Mouse (Mus musculus): ENCODE measurements at regions not wholly inside any gene's neighbourhood (a gene's known extent, or its start where the extent isn't known, plus 50 kb on each side); places are given as distances from the start of the nearest gene placed in this dataset.

DNA sequence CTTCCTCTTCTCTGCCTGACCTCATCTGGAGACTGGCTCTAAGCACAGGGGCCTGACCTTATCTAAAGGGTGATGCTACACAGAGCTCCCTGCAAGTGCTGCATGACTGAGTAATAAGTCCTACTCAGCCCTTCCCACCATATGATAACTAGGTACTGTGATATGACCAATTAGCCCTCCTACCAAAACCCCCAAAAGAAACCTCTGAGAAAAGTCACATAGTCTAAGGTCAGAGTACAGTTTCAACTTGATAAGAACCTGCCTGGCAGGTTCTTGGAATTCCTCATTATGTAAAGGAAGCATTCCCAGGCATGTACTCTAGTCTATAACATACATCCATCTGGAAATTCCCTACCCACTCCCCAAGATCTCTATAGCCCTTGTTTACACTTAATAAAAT, 318.0 kb upstream of the C030005K15Rik start:
- DNase-seq (ENCODE audit: low spot score) (no peak), ATAC-seq (ENCODE audit: low FRiP score, low TSS enrichment) (peak; percentile 54; the same call in 1 of the 2 replicates)

GRCm38 (mm10) chr10:98073432-98073831, 346.9 kb upstream of the C030005K15Rik start:
- WGBS = 89% methylated on average over 2 of the region's 2 CpGs
- Histone ChIP-seq H3K36me3 (ENCODE audit: control insufficient read depth, insufficient read depth, low read length) (no peaks in the 10 kb centered on the region), H3K4me3 (ENCODE audit: low read depth, low read length) (no peak overlapping the region), H3K27me3 (ENCODE audit: control insufficient read depth, insufficient read depth, low read length) (no peaks in the 10 kb centered on the region), H3K4me2 (replicated peaks; ENCODE audit: low read depth) (no peak overlapping the region), H3K9ac (ENCODE audit: low read length) (no peak overlapping the region), H3K4me1 (replicated peaks; ENCODE audit: control insufficient read depth, insufficient read depth) (no peaks in the 10 kb centered on the region), H3K9me3 (ENCODE audit: control insufficient read depth, low read length) (no peaks in the 10 kb centered on the region), H3K27ac (replicated peaks) (no peak overlapping the region)
- no peak for DNase-seq (ENCODE audit: low spot score)
- TF ChIP-seq CTCF (IDR thresholded peaks at IDR 0.05; ENCODE audit: low read depth) (no peak), EP300 (optimal IDR thresholded peaks at IDR 0.05) (no peak)
- ATAC-seq (ENCODE audit: low FRiP score, low TSS enrichment) = no peak

More for the DNA sequence above, 318.0 kb upstream of the C030005K15Rik start:
- Histone ChIP-seq H3K4me1 (replicated peaks; ENCODE audit: control insufficient read depth, insufficient read depth) (no peaks in the 10 kb centered on the region), H3K36me3 (ENCODE audit: control insufficient read depth, insufficient read depth, low read length) (no peaks in the 10 kb centered on the region), H3K9ac (ENCODE audit: low read length) (no peak overlapping the region), H3K9me3 (ENCODE audit: control insufficient read depth, low read length) (no peaks in the 10 kb centered on the region), H3K4me2 (replicated peaks; ENCODE audit: low read depth) (no peak overlapping the region), H3K27me3 (ENCODE audit: control insufficient read depth, insufficient read depth, low read length) (no peaks in the 10 kb centered on the region), H3K27ac (replicated peaks) (no peak overlapping the region), H3K4me3 (ENCODE audit: low read depth, low read length) (no peak overlapping the region)
- TF ChIP-seq CTCF (IDR thresholded peaks at IDR 0.05; ENCODE audit: low read depth) (no peak), EP300 (optimal IDR thresholded peaks at IDR 0.05) (no peak)

DNA sequence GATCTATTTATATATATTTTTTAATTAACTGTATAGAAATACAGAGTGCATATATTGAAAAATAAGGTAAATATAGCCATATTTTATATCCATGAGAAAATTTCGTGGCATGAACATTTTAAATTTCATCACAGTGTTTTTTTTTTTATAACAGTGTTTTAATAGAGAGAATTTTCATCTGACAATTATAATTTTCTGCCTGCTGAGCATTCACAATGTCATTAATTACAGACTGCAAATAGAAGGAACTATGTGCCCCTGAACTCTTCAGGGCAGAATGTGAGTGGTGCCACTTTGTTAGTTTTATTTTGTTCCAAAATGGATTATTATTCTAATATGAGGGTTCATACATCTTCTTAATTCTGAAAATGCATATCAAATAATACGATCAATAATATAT, 358.3 kb upstream of the C030005K15Rik start:
- TF ChIP-seq EP300 (optimal IDR thresholded peaks at IDR 0.05) (no peak), CTCF (IDR thresholded peaks at IDR 0.05; ENCODE audit: low read depth) (no peak)
- no peak overlapping the region for H3K27ac ChIP-seq (replicated peaks)
- no peaks in the 10 kb centered on the region for H3K4me1 ChIP-seq (replicated peaks; ENCODE audit: control insufficient read depth, insufficient read depth)
- no peaks in the 10 kb centered on the region for H3K36me3 ChIP-seq (ENCODE audit: control insufficient read depth, insufficient read depth, low read length)
- no peaks in the 10 kb centered on the region for H3K27me3 ChIP-seq (ENCODE audit: control insufficient read depth, insufficient read depth, low read length)
- H3K9me3 ChIP-seq (ENCODE audit: control insufficient read depth, low read length) = no peaks in the 10 kb centered on the region
- H3K9ac ChIP-seq (ENCODE audit: low read length) = no peak overlapping the region
- WGBS = 61% methylated on average over 2 of the region's 2 CpGs
- no peak for DNase-seq (ENCODE audit: low spot score)
- no peak overlapping the region for H3K4me2 ChIP-seq (replicated peaks; ENCODE audit: low read depth)
- ATAC-seq (ENCODE audit: low FRiP score, low TSS enrichment) = no peak
- H3K4me3 ChIP-seq (ENCODE audit: low read depth, low read length) = no peak overlapping the region

DNA sequence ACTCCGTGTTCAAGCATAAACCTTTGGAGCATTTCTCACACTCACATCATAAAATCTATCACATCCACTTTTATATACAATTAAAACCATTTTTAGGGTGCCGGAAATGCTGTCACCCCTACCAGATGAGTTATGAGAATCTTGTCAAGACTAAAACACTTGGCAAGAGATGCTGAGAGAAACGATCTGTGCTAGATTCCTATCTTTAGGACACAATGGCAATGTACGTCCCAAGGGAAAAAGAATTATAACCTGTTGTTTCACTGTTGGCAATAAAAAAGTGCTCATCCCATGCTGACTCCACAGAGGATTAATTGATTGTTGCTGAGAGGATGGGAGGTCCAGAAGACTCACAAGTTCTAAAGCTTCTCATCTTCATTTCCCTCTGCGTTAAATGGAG, 389.7 kb upstream of the C030005K15Rik start:
- H3K9ac ChIP-seq (ENCODE audit: low read length) = no peak overlapping the region
- ATAC-seq (ENCODE audit: low FRiP score, low TSS enrichment) = no peak
- TF ChIP-seq CTCF (IDR thresholded peaks at IDR 0.05; ENCODE audit: low read depth) = no peak
- no peak for TF ChIP-seq EP300 (optimal IDR thresholded peaks at IDR 0.05)
- DNase-seq (ENCODE audit: low spot score) = no peak
- 73% methylated on average over 5 of the region's 5 CpGs for WGBS
- no peak overlapping the region for H3K27ac ChIP-seq (replicated peaks)
- no peaks in the 10 kb centered on the region for H3K36me3 ChIP-seq (ENCODE audit: control insufficient read depth, insufficient read depth, low read length)
- H3K27me3 ChIP-seq (ENCODE audit: control insufficient read depth, insufficient read depth, low read length) = no peaks in the 10 kb centered on the region
- H3K9me3 ChIP-seq (ENCODE audit: control insufficient read depth, low read length) = no peaks in the 10 kb centered on the region
- H3K4me1 ChIP-seq (replicated peaks; ENCODE audit: control insufficient read depth, insufficient read depth) = no peaks in the 10 kb centered on the region
- no peak overlapping the region for H3K4me3 ChIP-seq (ENCODE audit: low read depth, low read length)
- no peak overlapping the region for H3K4me2 ChIP-seq (replicated peaks; ENCODE audit: low read depth)

DNA sequence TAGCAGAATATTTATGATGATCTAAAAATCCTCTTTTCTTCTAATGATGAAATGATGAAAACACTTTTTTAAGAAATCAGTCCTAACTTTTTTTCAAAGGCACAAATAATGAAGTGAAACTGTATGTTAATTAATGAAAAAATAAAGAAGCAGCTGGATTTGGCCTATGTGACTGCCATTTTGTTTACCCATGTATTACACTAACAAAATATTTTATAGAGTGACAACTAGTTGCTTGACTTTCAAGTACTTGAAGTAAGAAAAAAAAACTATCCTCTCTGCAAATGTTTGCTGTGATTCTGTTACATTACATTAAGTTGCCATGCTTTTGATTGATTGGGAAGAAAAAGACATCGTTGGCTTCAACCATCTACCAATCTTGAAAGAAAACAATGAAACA, 399.2 kb upstream of the C030005K15Rik start:
- Histone ChIP-seq H3K9me3 (ENCODE audit: control insufficient read depth, low read length) (no peaks in the 10 kb centered on the region), H3K4me2 (replicated peaks; ENCODE audit: low read depth) (no peak overlapping the region), H3K27ac (replicated peaks) (no peak overlapping the region), H3K27me3 (ENCODE audit: control insufficient read depth, insufficient read depth, low read length) (no peaks in the 10 kb centered on the region), H3K36me3 (ENCODE audit: control insufficient read depth, insufficient read depth, low read length) (no peaks in the 10 kb centered on the region), H3K9ac (ENCODE audit: low read length) (no peak overlapping the region), H3K4me3 (ENCODE audit: low read depth, low read length) (no peak overlapping the region), H3K4me1 (replicated peaks; ENCODE audit: control insufficient read depth, insufficient read depth) (no peaks in the 10 kb centered on the region)
- DNase-seq (ENCODE audit: low spot score) = no peak
- TF ChIP-seq EP300 (optimal IDR thresholded peaks at IDR 0.05) (no peak), CTCF (IDR thresholded peaks at IDR 0.05; ENCODE audit: low read depth) (no peak)
- no peak for ATAC-seq (ENCODE audit: low FRiP score, low TSS enrichment)
- WGBS = 63% methylated on average over 1 of the region's 1 CpGs

- Histone ChIP-seq H3K4me2 (replicated peaks; ENCODE audit: low read depth) (no peak overlapping the region), H3K4me3 (ENCODE audit: low read depth, low read length) (no peak overlapping the region), H3K36me3 (ENCODE audit: control insufficient read depth, insufficient read depth, low read length) (no peaks in the 10 kb centered on the region), H3K9me3 (ENCODE audit: control insufficient read depth, low read length) (no peaks in the 10 kb centered on the region), H3K4me1 (replicated peaks; ENCODE audit: control insufficient read depth, insufficient read depth) (no peaks in the 10 kb centered on the region), H3K9ac (ENCODE audit: low read length) (no peak overlapping the region), H3K27me3 (ENCODE audit: control insufficient read depth, insufficient read depth, low read length) (no peaks in the 10 kb centered on the region), H3K27ac (replicated peaks) (no peak overlapping the region)
- TF ChIP-seq EP300 (optimal IDR thresholded peaks at IDR 0.05) (no peak), CTCF (IDR thresholded peaks at IDR 0.05; ENCODE audit: low read depth) (no peak)
- no peak for DNase-seq (ENCODE audit: low spot score)
- no peak for ATAC-seq (ENCODE audit: low FRiP score, low TSS enrichment)
- 53% methylated on average over 1 of the region's 1 CpGs for WGBS
Measured at GRCm38 (mm10) chr10:98135026-98135425, 408.5 kb upstream of the C030005K15Rik start.
